Mouse (Mus musculus): ENCODE results near the gene Pgls. TPM values are rescaled to one million over a fixed set of nuclear protein-coding genes. Genes with fewer than 3 reads are reported as not detected.

The Pgls gene
- polyA plus RNA-seq, 1 experiment from 2014 or later = 178 TPM

DNA sequence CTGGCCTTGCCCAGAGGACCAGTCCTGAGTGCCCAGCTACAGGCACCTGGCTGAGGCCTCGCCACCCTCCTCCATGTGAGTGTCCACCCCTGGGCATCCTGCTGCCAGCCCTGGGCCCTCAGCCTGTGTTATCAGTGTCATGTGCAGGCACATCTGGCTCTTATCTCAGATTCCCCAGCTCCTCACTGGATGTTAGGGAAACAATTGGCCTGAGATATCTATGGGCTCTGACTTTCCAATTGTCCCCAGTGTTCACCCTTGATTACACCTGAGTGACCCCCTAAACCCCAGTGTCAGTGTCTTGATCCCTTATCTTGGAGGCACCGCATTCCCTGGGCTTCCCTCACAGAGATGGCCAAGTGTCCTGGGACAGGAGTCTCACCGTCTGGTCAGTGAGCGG, 47.3 kb downstream of the Pgls start:
- Histone ChIP-seq H3K9me3 (replicated peaks) (no peaks in the 10 kb centered on the region), H3K27me3 (replicated peaks) (peaks cover 26% of the 10 kb centered on the region), H3K4me3 (no peak overlapping the region), H3K9ac (no peak overlapping the region), H3K4me2 (no peak overlapping the region), H3K4me1 (replicated peaks) (0 out of 2 replicates have a peak, but pooled peaks cover 4% of the 10 kb centered on the region), H3K27ac (ENCODE audit: poor library complexity, severe bottlenecking) (no peak overlapping the region), H3K36me3 (no peaks in the 10 kb centered on the region)
- 73% methylated on average over 4 of the region's 4 CpGs for WGBS
- no peak for ATAC-seq (ENCODE audit: insufficient number of reproducible peaks, low FRiP score)

DNA sequence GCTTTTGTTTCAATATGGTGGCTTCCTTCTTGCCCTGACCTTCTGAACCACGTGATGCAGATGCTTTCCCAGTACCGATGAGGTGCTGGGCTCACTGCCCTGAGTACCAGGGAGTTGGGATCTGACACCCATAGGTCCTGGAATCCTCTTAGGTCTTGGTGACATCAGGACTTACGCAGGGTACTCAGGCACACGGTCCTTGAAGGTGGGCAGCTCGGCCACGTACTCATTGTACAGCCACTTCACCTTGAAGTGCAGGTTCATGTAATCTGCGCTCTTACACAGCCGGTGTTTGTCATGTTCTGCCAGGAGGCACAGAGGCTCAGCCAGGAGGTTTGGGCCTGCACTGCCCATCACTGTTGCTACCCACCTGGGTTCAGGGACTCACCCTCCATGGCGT, 53.5 kb downstream of the Pgls start:
- Histone ChIP-seq H3K4me3 (no peak overlapping the region), H3K4me1 (replicated peaks) (no peaks in the 10 kb centered on the region), H3K4me2 (no peak overlapping the region), H3K27ac (ENCODE audit: poor library complexity, severe bottlenecking) (no peak overlapping the region), H3K9me3 (replicated peaks) (no peaks in the 10 kb centered on the region), H3K27me3 (replicated peaks) (peaks cover 11% of the 10 kb centered on the region), H3K36me3 (no peaks in the 10 kb centered on the region), H3K9ac (no peak overlapping the region)
- WGBS = 75% methylated on average over 9 of the region's 9 CpGs
- no peak for ATAC-seq (ENCODE audit: insufficient number of reproducible peaks, low FRiP score)

Small RNAs within 50 kb of the gene (microRNA-seq; reads per million reads assigned to microRNA genes)
- not detected for gene Mir6769b

Other genes starting within 250 kb of the Pgls start
- gene Use1, start 225.3 kb upstream of the Pgls start, polyA plus RNA-seq (2016; fragmentation: Nextera tagmentation; extraction: Ambion mirVana) = 68.6 and 69.9 TPM in 2 replicates
- 5.5 and 5.7 TPM in 2 replicates for gene Ocel1, start 220.9 kb upstream of the Pgls start, polyA plus RNA-seq (2016; fragmentation: Nextera tagmentation; extraction: Ambion mirVana)
- gene Nr2f6, start 210.2 kb upstream of the Pgls start, polyA plus RNA-seq (2016; fragmentation: Nextera tagmentation; extraction: Ambion mirVana) = 63.6 and 64.3 TPM in 2 replicates
- gene Ushbp1, start 196.4 kb upstream of the Pgls start, polyA plus RNA-seq (2016; fragmentation: Nextera tagmentation; extraction: Ambion mirVana) = 4.8 and 6.1 TPM in 2 replicates
- gene Babam1, start 195.3 kb upstream of the Pgls start, polyA plus RNA-seq (2016; fragmentation: Nextera tagmentation; extraction: Ambion mirVana) = 77.6 and 94.2 TPM in 2 replicates
- gene Ankle1, start 186.2 kb upstream of the Pgls start, polyA plus RNA-seq (2016; fragmentation: Nextera tagmentation; extraction: Ambion mirVana) = 28.8 and 30.2 TPM in 2 replicates
- gene Abhd8, start 128.5 kb upstream of the Pgls start, polyA plus RNA-seq (2016; fragmentation: Nextera tagmentation; extraction: Ambion mirVana) = 35.4 and 36.7 TPM in 2 replicates
- 172 and 175 TPM in 2 replicates for gene Mrpl34, start 127.2 kb upstream of the Pgls start, polyA plus RNA-seq (2016; fragmentation: Nextera tagmentation; extraction: Ambion mirVana)
- gene Dda1, start 123.0 kb upstream of the Pgls start, polyA plus RNA-seq (2016; fragmentation: Nextera tagmentation; extraction: Ambion mirVana) = 85.4 and 89.9 TPM in 2 replicates
- 2.7 and 3.8 TPM in 2 replicates for gene Ano8, start 106.2 kb upstream of the Pgls start, polyA plus RNA-seq (2016; fragmentation: Nextera tagmentation; extraction: Ambion mirVana)
- gene Gtpbp3, start 104.1 kb upstream of the Pgls start, polyA plus RNA-seq (2016; fragmentation: Nextera tagmentation; extraction: Ambion mirVana) = 11.6 and 12.8 TPM in 2 replicates
- gene Plvap, start 80.4 kb upstream of the Pgls start, polyA plus RNA-seq (2016; fragmentation: Nextera tagmentation; extraction: Ambion mirVana) = 184 and 202 TPM in 2 replicates
- 0.83 and 1.4 TPM in 2 replicates for gene Ccdc194, start 66.5 kb upstream of the Pgls start, polyA plus RNA-seq (2016; fragmentation: Nextera tagmentation; extraction: Ambion mirVana)
- gene Bst2, start 54.7 kb upstream of the Pgls start, polyA plus RNA-seq (2016; fragmentation: Nextera tagmentation; extraction: Ambion mirVana) = 25.6 and 28.8 TPM in 2 replicates
- gene Mvb12a, start 49.3 kb upstream of the Pgls start, polyA plus RNA-seq (2016; fragmentation: Nextera tagmentation; extraction: Ambion mirVana) = 51.8 and 53.4 TPM in 2 replicates
- 0.28 and 0.58 TPM in 2 replicates for gene Tmem221, start 33.3 kb upstream of the Pgls start, polyA plus RNA-seq (2016; fragmentation: Nextera tagmentation; extraction: Ambion mirVana)
- gene Nxnl1, start 25.6 kb upstream of the Pgls start, polyA plus RNA-seq (2016; fragmentation: Nextera tagmentation; extraction: Ambion mirVana) = not detected in 2 replicates
- 21.2 and 22.6 TPM in 2 replicates for gene Slc27a1, start 23.3 kb upstream of the Pgls start, polyA plus RNA-seq (2016; fragmentation: Nextera tagmentation; extraction: Ambion mirVana)
- gene Fam129c, start 5.5 kb downstream of the Pgls start, polyA plus RNA-seq (2016; fragmentation: Nextera tagmentation; extraction: Ambion mirVana) = 2.2 and 2.4 TPM in 2 replicates
- gene Colgalt1, start 18.8 kb downstream of the Pgls start, polyA plus RNA-seq (2016; fragmentation: Nextera tagmentation; extraction: Ambion mirVana) = 60.7 and 61.4 TPM in 2 replicates
- 0.47 and 0.64 TPM in 2 replicates for gene Unc13a, start 79.6 kb downstream of the Pgls start, polyA plus RNA-seq (2016; fragmentation: Nextera tagmentation; extraction: Ambion mirVana)
- 10.6 and 11.8 TPM in 2 replicates for gene Jak3, start 84.1 kb downstream of the Pgls start, polyA plus RNA-seq (2016; fragmentation: Nextera tagmentation; extraction: Ambion mirVana)
- 2.0 and 2.4 TPM in 2 replicates for gene Insl3, start 97.0 kb downstream of the Pgls start, polyA plus RNA-seq (2016; fragmentation: Nextera tagmentation; extraction: Ambion mirVana)
- gene B3gnt3, start 109.6 kb downstream of the Pgls start, polyA plus RNA-seq (2016; fragmentation: Nextera tagmentation; extraction: Ambion mirVana) = 3.4 and 3.7 TPM in 2 replicates
- gene Fcho1, start 133.5 kb downstream of the Pgls start, polyA plus RNA-seq (2016; fragmentation: Nextera tagmentation; extraction: Ambion mirVana) = 1.6 and 2.1 TPM in 2 replicates

Data from heart, embryonic 12.5 days (tissue).